Mouse (Mus musculus): ENCODE results near the gene Stk40. TPM values are rescaled to one million over a fixed set of nuclear protein-coding genes. Genes with fewer than 3 reads are reported as not detected.
"Not testable (repeated sequence)": the region's sequence is repeated elsewhere in the genome, so short reads cannot be mapped to it uniquely, and the experiment has no call there.

Stk40 gene
- polyA plus RNA-seq, 1 experiment from 2014 or later = 37.4 TPM

GRCm38 (mm10) chr4:126170737-126171136 is 67.0 kb downstream of the Stk40 start:
- 96% methylated on average over 5 of the region's 5 CpGs for WGBS
- not testable (repeated sequence) for H3K9ac ChIP-seq; H3K27me3 ChIP-seq; H3K9me3 ChIP-seq (replicated peaks); ATAC-seq (ENCODE audit: insufficient number of reproducible peaks, low FRiP score, low TSS enrichment, low read depth); H3K27ac ChIP-seq (replicated peaks); H3K4me3 ChIP-seq (replicated peaks); H3K4me2 ChIP-seq (replicated peaks); H3K4me1 ChIP-seq
- peaks cover 84% of the 10 kb centered on the region for H3K36me3 ChIP-seq

DNA sequence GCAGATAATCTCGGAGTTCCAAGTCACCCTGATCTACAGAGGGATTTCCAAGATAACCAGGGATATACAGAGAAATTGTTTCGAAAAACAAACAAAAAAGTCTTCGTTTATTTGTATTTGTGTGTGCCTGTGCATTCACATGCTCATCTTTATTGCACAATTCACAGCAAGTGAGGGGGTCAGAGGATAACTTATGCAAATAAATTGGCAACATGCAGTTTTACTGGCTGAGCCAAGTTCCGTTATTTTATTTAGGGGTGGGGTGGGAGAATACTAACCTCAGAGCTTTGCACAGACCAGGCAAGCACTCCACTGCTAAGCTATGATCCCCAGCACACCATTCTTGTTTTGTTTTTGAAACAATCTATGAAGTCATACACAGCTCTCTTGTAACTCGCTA is 70.0 kb downstream of the Stk40 start:
- H3K4me3 ChIP-seq (replicated peaks) = no peak overlapping the region
- peaks cover 78% of the 10 kb centered on the region for H3K36me3 ChIP-seq
- H3K4me1 ChIP-seq = no peaks in the 10 kb centered on the region
- ATAC-seq (ENCODE audit: insufficient number of reproducible peaks, low FRiP score, low TSS enrichment, low read depth) = no peak
- H3K9ac ChIP-seq = no peak overlapping the region
- no peaks in the 10 kb centered on the region for H3K27me3 ChIP-seq
- WGBS = 91% methylated on average over 5 of the region's 5 CpGs
- no peaks in the 10 kb centered on the region for H3K9me3 ChIP-seq (replicated peaks)
- H3K27ac ChIP-seq (replicated peaks) = no peak overlapping the region
- no peak overlapping the region for H3K4me2 ChIP-seq (replicated peaks)

DNA sequence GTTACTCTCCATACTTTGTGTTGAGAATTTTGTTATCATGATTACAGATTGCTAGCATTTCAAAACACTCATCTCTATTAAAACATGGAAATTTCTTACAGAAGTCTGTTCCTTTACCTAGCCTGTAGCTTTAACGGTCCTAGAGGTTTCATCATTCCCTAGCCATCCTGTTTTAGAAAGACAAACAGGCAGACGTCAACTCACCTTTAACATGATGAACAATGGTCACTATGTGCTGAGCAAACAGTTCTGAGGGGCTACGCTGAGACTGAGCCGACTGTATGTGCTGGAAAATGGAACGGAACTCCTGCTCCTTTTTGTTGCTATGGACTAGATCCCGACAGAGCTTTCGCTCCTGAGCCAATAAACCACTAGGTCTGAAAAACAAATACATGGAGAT is 72.2 kb downstream of the Stk40 start:
- H3K9me3 ChIP-seq (replicated peaks); H3K9ac ChIP-seq; ATAC-seq (ENCODE audit: insufficient number of reproducible peaks, low FRiP score, low TSS enrichment, low read depth); H3K4me1 ChIP-seq; H3K27me3 ChIP-seq; H3K4me2 ChIP-seq (replicated peaks); H3K27ac ChIP-seq (replicated peaks); H3K4me3 ChIP-seq (replicated peaks): not testable (repeated sequence)
- peaks cover 72% of the 10 kb centered on the region for H3K36me3 ChIP-seq
- 90% methylated on average over 7 of the region's 7 CpGs for WGBS

- Histone ChIP-seq H3K4me2 (replicated peaks) (no peak overlapping the region), H3K9me3 (replicated peaks) (no peaks in the 10 kb centered on the region), H3K9ac (no peak overlapping the region), H3K4me3 (replicated peaks) (no peak overlapping the region), H3K27ac (replicated peaks) (no peak overlapping the region), H3K4me1 (peaks cover 4% of the 10 kb centered on the region; the same call in 1 of the 2 replicates), H3K27me3 (no peaks in the 10 kb centered on the region), H3K36me3 (peaks cover 52% of the 10 kb centered on the region)
- ATAC-seq (ENCODE audit: insufficient number of reproducible peaks, low FRiP score, low TSS enrichment, low read depth) = no peak
- 51% methylated on average over 7 of the region's 7 CpGs for WGBS
Measured at GRCm38 (mm10) chr4:126181170-126181957, 77.6 kb downstream of the Stk40 start.

GRCm38 (mm10) chr4:126183034-126183433 is 79.3 kb downstream of the Stk40 start:
- ATAC-seq (ENCODE audit: insufficient number of reproducible peaks, low FRiP score, low TSS enrichment, low read depth) = no peak
- Histone ChIP-seq H3K36me3 (peaks cover 44% of the 10 kb centered on the region), H3K9ac (no peak overlapping the region), H3K27ac (replicated peaks) (no peak overlapping the region), H3K4me3 (replicated peaks) (no peak overlapping the region), H3K9me3 (replicated peaks) (no peaks in the 10 kb centered on the region), H3K27me3 (no peaks in the 10 kb centered on the region), H3K4me1 (peaks cover 5% of the 10 kb centered on the region; the same call in 1 of the 2 replicates), H3K4me2 (replicated peaks) (no peak overlapping the region)
- WGBS = 85% methylated on average over 5 of the region's 5 CpGs

DNA sequence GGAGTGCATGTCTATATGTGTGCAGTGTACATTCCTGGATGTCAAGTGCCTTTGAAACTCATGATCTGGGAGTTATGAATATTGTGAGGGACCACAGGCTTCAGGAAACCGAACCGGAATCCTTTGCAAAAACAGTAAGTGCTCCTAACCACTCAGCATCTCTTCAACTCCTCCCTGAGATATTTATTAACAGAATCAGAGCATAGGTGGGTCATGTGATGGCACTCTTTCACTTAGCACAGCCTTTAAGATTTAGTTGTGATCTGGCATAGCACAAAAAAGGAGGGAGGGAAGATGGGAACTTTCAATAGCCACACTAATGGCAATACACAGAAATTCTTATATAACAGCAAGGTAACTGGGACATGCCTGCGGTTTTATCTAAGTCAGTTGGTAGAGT is 83.3 kb downstream of the Stk40 start:
- no peak overlapping the region for H3K4me2 ChIP-seq (replicated peaks)
- peaks cover 36% of the 10 kb centered on the region for H3K36me3 ChIP-seq
- no peak for ATAC-seq (ENCODE audit: insufficient number of reproducible peaks, low FRiP score, low TSS enrichment, low read depth)
- H3K4me3 ChIP-seq (replicated peaks) = no peak overlapping the region
- no peaks in the 10 kb centered on the region for H3K27me3 ChIP-seq
- 95% methylated on average over 3 of the region's 3 CpGs for WGBS
- H3K9me3 ChIP-seq (replicated peaks) = no peaks in the 10 kb centered on the region
- H3K27ac ChIP-seq (replicated peaks) = no peak overlapping the region
- H3K4me1 ChIP-seq = 0 out of 2 replicates have a peak, but pooled peaks cover 4% of the 10 kb centered on the region
- no peak overlapping the region for H3K9ac ChIP-seq

Other genes starting within 250 kb of the Stk40 start
- 0.66 and 1.0 TPM in 2 replicates for gene Csf3r, start 79.4 kb upstream of the Stk40 start, polyA plus RNA-seq (2015; fragmentation: Nextera tagmentation; extraction: Ambion mirVana)
- 128 and 137 TPM in 2 replicates for gene Mrps15, start 57.0 kb upstream of the Stk40 start, polyA plus RNA-seq (2015; fragmentation: Nextera tagmentation; extraction: Ambion mirVana)
- 23.3 and 32.0 TPM in 2 replicates for gene Oscp1, start 45.4 kb upstream of the Stk40 start, polyA plus RNA-seq (2015; fragmentation: Nextera tagmentation; extraction: Ambion mirVana)
- 55.4 and 60.6 TPM in 2 replicates for gene Lsm10, start 7.3 kb upstream of the Stk40 start, polyA plus RNA-seq (2015; fragmentation: Nextera tagmentation; extraction: Ambion mirVana)
- 84.3 and 94.6 TPM in 2 replicates for gene Eva1b, start 43.8 kb downstream of the Stk40 start, polyA plus RNA-seq (2015; fragmentation: Nextera tagmentation; extraction: Ambion mirVana)
- 15.0 and 16.8 TPM in 2 replicates for gene Sh3d21, start 59.5 kb downstream of the Stk40 start, polyA plus RNA-seq (2015; fragmentation: Nextera tagmentation; extraction: Ambion mirVana)
- gene Thrap3, start 98.8 kb downstream of the Stk40 start, polyA plus RNA-seq (2015; fragmentation: Nextera tagmentation; extraction: Ambion mirVana) = 191 and 208 TPM in 2 replicates
- 59.9 and 60.4 TPM in 2 replicates for gene Map7d1, start 152.4 kb downstream of the Stk40 start, polyA plus RNA-seq (2015; fragmentation: Nextera tagmentation; extraction: Ambion mirVana)
- gene Trappc3, start 158.4 kb downstream of the Stk40 start, polyA plus RNA-seq (2015; fragmentation: Nextera tagmentation; extraction: Ambion mirVana) = 124 and 132 TPM in 2 replicates
- gene Col8a2, start 182.8 kb downstream of the Stk40 start, polyA plus RNA-seq (2015; fragmentation: Nextera tagmentation; extraction: Ambion mirVana) = 48.6 and 60.1 TPM in 2 replicates
- gene Adprhl2, start 217.7 kb downstream of the Stk40 start, polyA plus RNA-seq (2015; fragmentation: Nextera tagmentation; extraction: Ambion mirVana) = 83.5 and 89.3 TPM in 2 replicates
- 18.4 and 26.5 TPM in 2 replicates for gene Tekt2, start 221.7 kb downstream of the Stk40 start, polyA plus RNA-seq (2015; fragmentation: Nextera tagmentation; extraction: Ambion mirVana)

Measured in embryonic facial prominence, embryonic 15.5 days (tissue).